Mouse (Mus musculus) stomach, embryonic 14.5 days (tissue): Measurements from ENCODE around the gene Apol11a. TPM values are rescaled to one million over a fixed set of nuclear protein-coding genes. Genes with fewer than 3 reads are reported as not detected.
"Not testable (repeated sequence)": the region's sequence is repeated elsewhere in the genome, so short reads cannot be mapped to it uniquely, and the experiment has no call there.

Experiments
- ATAC-seq: fragments of 200-750 bp; cut with Nextera tagmentation; 2 replicates; pipeline ENCODE4 v1.8.0; 2017; ENCODE audit warnings: low read depth, moderate TSS enrichment; ENCODE audit not compliant: insufficient number of reproducible peaks, insufficient read depth, low FRiP score
- H3K27ac ChIP-seq: fragments of 300-500 bp; sonication (generic); 2 replicates; pipeline ENCODE4 v1.5.1; 2014; ENCODE audit warnings: mild to moderate bottlenecking, low read length, moderate library complexity, mixed read lengths
- H3K27me3 ChIP-seq: fragments of 300-500 bp; sonication (generic); 2 replicates; pipeline ENCODE4 v1.6.1; 2014; ENCODE audit warnings: low read length, control low read depth, mixed read lengths; ENCODE audit not compliant: control insufficient read depth, insufficient read depth
- H3K36me3 ChIP-seq: fragments of 300-500 bp; sonication (generic); 2 replicates; pipeline ENCODE4 v1.6.1; 2014; ENCODE audit warnings: mild to moderate bottlenecking, control low read depth, low read length, moderate library complexity, mixed read lengths; ENCODE audit not compliant: control insufficient read depth, insufficient read depth
- H3K4me1 ChIP-seq: fragments of 300-500 bp; sonication (generic); 2 replicates; pipeline ENCODE4 v1.6.1; 2014; ENCODE audit warnings: low read length, control low read depth, mixed read lengths; ENCODE audit not compliant: control insufficient read depth, insufficient read depth
- H3K4me2 ChIP-seq: fragments of 300-500 bp; sonication (generic); replicated peaks from 2 replicates; pipeline ENCODE4 v1.6.1; 2014; ENCODE audit warnings: low read depth, low read length, control low read depth
- H3K4me3 ChIP-seq: fragments of 300-500 bp; sonication (generic); 2 replicates; pipeline ENCODE4 v1.5.1; 2014; ENCODE audit warnings: low read depth, low read length, control low read depth
- H3K9ac ChIP-seq: fragments of 300-500 bp; sonication (generic); replicated peaks from 2 replicates; pipeline ENCODE4 v1.6.1; 2014; ENCODE audit warnings: low read depth, mild to moderate bottlenecking, control low read depth, low read length, moderate library complexity, mixed read lengths
- H3K9me3 ChIP-seq: fragments of 300-500 bp; sonication (generic); 2 replicates; pipeline ENCODE4 v1.6.1; 2016; ENCODE audit warnings: low read depth, low read length, control low read depth; ENCODE audit not compliant: control insufficient read depth
- WGBS: fragments of 180-500 bp; shearing (Covaris S2); extraction: QIAGEN DNeasy Blood & Tissue Kit; methylation state at CpG from one replicate; pipeline ENCODE4 v1.1.7; 2014; 5-methylcytosine and 5-hydroxymethylcytosine counted together
- polyA plus RNA-seq: library from polyadenylated mRNA; unstranded; fragments of >200 nt; fragmentation: Nextera tagmentation; extraction: Ambion mirVana; gene quantifications from 2 replicates; pipeline ENCODE4 v1.2.1, GENCODE M21; 2014

The Apol11a gene
- not detected in 2 replicates for polyA plus RNA-seq

- H3K4me3 ChIP-seq, H3K9ac ChIP-seq, H3K27me3 ChIP-seq, H3K4me2 ChIP-seq, H3K4me1 ChIP-seq, H3K9me3 ChIP-seq, ATAC-seq, H3K36me3 ChIP-seq, H3K27ac ChIP-seq: not testable (repeated sequence)
These were observed at the start of gene Apol11a for GRCm38 (mm10) chr15:77507966-77508365. TSS of gene Apol11a (plus strand) at chr15:77508271.

- not testable (repeated sequence) for H3K4me1 ChIP-seq, H3K27me3 ChIP-seq, H3K9ac ChIP-seq, H3K36me3 ChIP-seq, H3K4me3 ChIP-seq, H3K27ac ChIP-seq, H3K9me3 ChIP-seq, ATAC-seq, H3K4me2 ChIP-seq
- WGBS: 74% methylated on average over 6 of the region's 7 CpGs
These were observed 33.2 kb upstream of the Apol11a start for GRCm38 (mm10) chr15:77474699-77475390.

DNA sequence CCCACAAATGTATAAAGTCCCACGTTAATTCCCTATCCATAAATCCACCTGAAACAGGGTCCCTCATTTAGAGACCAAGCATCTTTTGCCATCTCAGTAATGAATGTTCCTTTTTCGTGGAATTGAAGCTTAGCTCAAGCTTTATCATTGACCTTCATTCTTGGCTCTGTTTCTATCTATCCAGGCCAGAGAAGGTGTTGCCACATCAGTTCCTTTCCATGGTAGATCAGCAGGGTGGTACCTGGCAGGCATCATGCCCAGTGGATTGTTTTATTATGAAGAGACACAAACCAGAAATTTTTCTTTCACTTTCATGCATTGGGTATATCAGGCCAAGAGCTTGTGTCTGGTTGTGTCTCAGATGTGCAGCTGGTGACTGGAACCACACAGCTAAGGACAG, 31.4 kb upstream of the Apol11a start, which contains the start of gene Apol10a:
Gene Apol10a, plus strand, starts transcription at position 355 of the 400 bp plus-strand sequence.
- 89% methylated on average over 2 of the region's 2 CpGs for WGBS
- H3K4me3 ChIP-seq: not testable (repeated sequence)

DNA sequence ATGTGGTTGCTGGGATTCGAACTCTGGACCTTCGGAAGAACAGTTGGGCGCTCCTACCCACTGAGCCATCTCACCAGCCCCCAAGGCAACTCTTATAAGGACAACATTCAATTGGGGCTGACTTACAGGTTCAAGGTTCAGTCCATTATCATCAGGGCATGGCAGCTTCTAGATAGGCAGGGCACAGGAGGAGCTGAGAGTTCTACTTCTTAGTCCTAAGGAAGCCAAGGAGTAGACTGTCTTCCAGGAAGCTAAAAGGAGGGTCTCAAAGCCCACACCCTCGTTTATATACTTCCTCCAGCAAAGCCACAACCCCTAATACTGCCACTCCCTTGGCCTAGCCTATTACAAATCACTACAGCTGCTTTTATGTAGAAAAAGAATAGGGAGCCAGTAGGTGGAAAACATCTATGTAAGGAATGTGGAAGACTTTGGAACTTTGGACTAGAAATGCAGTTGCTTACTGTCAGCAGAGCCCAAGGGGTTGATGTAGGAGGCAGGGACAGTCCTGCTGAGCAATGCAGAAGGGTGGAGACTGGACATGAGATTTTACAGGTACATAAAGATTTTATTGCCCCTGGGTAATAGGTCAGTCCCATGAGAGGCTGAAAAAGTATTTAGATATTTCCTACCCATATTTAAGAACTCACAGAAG, 25.8 kb upstream of the Apol11a start:
- no peak for ATAC-seq
- Histone ChIP-seq H3K4me3 (no peak overlapping the region), H3K36me3 (no peaks in the 10 kb centered on the region), H3K4me2 (no peak overlapping the region), H3K27me3 (no peaks in the 10 kb centered on the region), H3K27ac (no peak overlapping the region), H3K9ac (no peak overlapping the region), H3K9me3 (no peaks in the 10 kb centered on the region), H3K4me1 (no peaks in the 10 kb centered on the region)
- WGBS: 75% methylated on average over 4 of the region's 4 CpGs

More for the DNA sequence above, 31.4 kb upstream of the Apol11a start, which contains the start of gene Apol10a:
- H3K9me3 ChIP-seq, H3K4me1 ChIP-seq, H3K4me2 ChIP-seq, H3K36me3 ChIP-seq, H3K27ac ChIP-seq, H3K27me3 ChIP-seq, ATAC-seq, H3K9ac ChIP-seq: not testable (repeated sequence)

- no CpG with 5 or more reads among the region's 1 CpGs for WGBS
- not testable (repeated sequence) for H3K27ac ChIP-seq, H3K27me3 ChIP-seq, H3K36me3 ChIP-seq, H3K4me3 ChIP-seq, H3K9ac ChIP-seq, H3K9me3 ChIP-seq, H3K4me2 ChIP-seq, ATAC-seq, H3K4me1 ChIP-seq
These were observed 14.9 kb upstream of the Apol11a start for GRCm38 (mm10) chr15:77493181-77493580.

DNA sequence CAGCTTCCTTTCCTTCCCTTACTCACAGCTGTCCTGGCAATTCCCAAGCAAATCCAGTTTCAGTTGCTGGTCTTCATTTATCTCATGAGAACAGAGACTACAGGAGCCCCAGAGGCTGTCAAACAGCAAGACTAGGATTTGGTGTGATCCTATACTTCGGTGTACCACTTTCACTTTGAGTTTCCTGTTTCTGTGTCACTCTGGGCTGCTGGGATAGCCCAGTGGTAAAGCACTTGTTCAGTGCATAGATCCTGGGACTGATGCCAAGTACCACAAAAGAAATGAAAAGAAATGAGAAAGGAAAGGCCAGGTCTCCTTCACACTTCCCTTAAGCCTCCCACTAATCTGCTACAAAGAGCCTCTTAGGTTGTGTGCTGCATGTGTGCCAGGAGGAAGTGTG, 13.4 kb upstream of the Apol11a start:
- H3K9ac ChIP-seq, H3K36me3 ChIP-seq, H3K27me3 ChIP-seq, ATAC-seq, H3K4me3 ChIP-seq, H3K4me1 ChIP-seq, H3K4me2 ChIP-seq, H3K27ac ChIP-seq, H3K9me3 ChIP-seq: not testable (repeated sequence)
- WGBS: 83% methylated on average over 1 of the region's 1 CpGs

DNA sequence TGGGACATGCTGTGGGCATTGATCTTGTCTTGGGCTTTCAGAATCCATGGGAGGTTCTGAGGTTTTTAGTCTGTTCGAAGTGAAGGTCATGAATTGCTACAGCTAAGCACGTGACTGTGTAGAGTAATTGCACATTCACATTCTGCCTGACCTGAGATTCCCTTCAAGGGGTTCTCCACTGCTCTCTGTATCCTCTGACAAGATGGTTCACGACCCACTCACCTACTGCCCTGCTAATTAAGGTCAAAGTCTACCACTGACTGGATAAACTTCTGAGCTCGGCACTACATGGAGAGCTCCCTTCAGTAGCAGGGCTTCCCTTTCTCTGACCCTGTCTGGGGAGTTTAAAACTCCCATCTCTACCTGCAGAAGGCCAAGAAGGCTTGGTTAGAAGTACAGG, 12.5 kb downstream of the Apol11a start:
- not testable (repeated sequence) for H3K4me3 ChIP-seq, H3K27me3 ChIP-seq, H3K4me1 ChIP-seq, H3K9me3 ChIP-seq, H3K27ac ChIP-seq, H3K9ac ChIP-seq, H3K4me2 ChIP-seq, H3K36me3 ChIP-seq, ATAC-seq
- WGBS: 53% methylated on average over 4 of the region's 4 CpGs

- H3K4me1 ChIP-seq, H3K27ac ChIP-seq, ATAC-seq, H3K27me3 ChIP-seq, H3K4me3 ChIP-seq, H3K9me3 ChIP-seq, H3K4me2 ChIP-seq, H3K9ac ChIP-seq, H3K36me3 ChIP-seq: not testable (repeated sequence)
- WGBS: 14% methylated on average over 6 of the region's 6 CpGs
These were observed 15.2 kb downstream of the Apol11a start for GRCm38 (mm10) chr15:77523186-77523843.
